Mouse (Mus musculus): ENCODE results near the gene Nus1. TPM values are rescaled to one million over a fixed set of nuclear protein-coding genes. Genes with fewer than 3 reads are reported as not detected.
A peak's percentile ranks its signal among the peaks of the same experiment; 100 is the strongest.

The Nus1 gene
- polyA plus RNA-seq, 1 experiment, result 15.0 TPM

GRCm38 (mm10) chr10:52417998-52418860 lies 882 bp downstream of the Nus1 start:
- no peak for DNase-seq (ENCODE audit: low read depth)

GRCm38 (mm10) chr10:52418931-52419330 lies 1.6 kb downstream of the Nus1 start:
- no peak for DNase-seq (ENCODE audit: low read depth)

- DNase-seq (ENCODE audit: low read depth), result peak; percentile 56
Observed at GRCm38 (mm10) chr10:52419402-52419801, 2.1 kb downstream of the Nus1 start.

GRCm38 (mm10) chr10:52420526-52420925 lies 3.2 kb downstream of the Nus1 start:
- no peak for DNase-seq (ENCODE audit: low read depth)

- DNase-seq (ENCODE audit: low read depth), result no peak
Observed at GRCm38 (mm10) chr10:52421716-52422115, 4.4 kb downstream of the Nus1 start.

- DNase-seq (ENCODE audit: low read depth), result no peak
Observed at GRCm38 (mm10) chr10:52423097-52423496, 5.8 kb downstream of the Nus1 start.

GRCm38 (mm10) chr10:52426314-52426980 lies 9.1 kb downstream of the Nus1 start:
- no peak for DNase-seq (ENCODE audit: low read depth)

- no peak for DNase-seq (ENCODE audit: low read depth)
Observed at GRCm38 (mm10) chr10:52427634-52428415, 10.5 kb downstream of the Nus1 start.

- DNase-seq (ENCODE audit: low read depth), result no peak
Observed at GRCm38 (mm10) chr10:52430953-52431352, 13.6 kb downstream of the Nus1 start.

GRCm38 (mm10) chr10:52434836-52435235 lies 17.5 kb downstream of the Nus1 start:
- DNase-seq (ENCODE audit: low read depth), result no peak

GRCm38 (mm10) chr10:52460614-52461013 lies 43.3 kb downstream of the Nus1 start:
- no peak for DNase-seq (ENCODE audit: low read depth)

- no peak for DNase-seq (ENCODE audit: low read depth)
Observed at GRCm38 (mm10) chr10:52463941-52464739, 46.8 kb downstream of the Nus1 start.

GRCm38 (mm10) chr10:52471520-52471919 lies 54.2 kb downstream of the Nus1 start:
- DNase-seq (ENCODE audit: low read depth), result no peak

Other genes with a start within 250 kb of the Nus1 start
- gene Ros1, start 222.3 kb upstream of the Nus1 start, polyA plus RNA-seq (2012; rRNA removed), result 17.4 and 25.3 TPM in 2 replicates
- gene Dcbld1, start 183.9 kb upstream of the Nus1 start, polyA plus RNA-seq (2012; rRNA removed), result 6.0 and 7.9 TPM in 2 replicates
- gene Gm26741, start 58.8 kb upstream of the Nus1 start, polyA plus RNA-seq (2012; rRNA removed), result not detected in 2 replicates
- gene Gopc, start 35.4 kb upstream of the Nus1 start, polyA plus RNA-seq (2012; rRNA removed), result 11.9 and 21.1 TPM in 2 replicates
- gene Nepn, start 28.6 kb upstream of the Nus1 start, polyA plus RNA-seq (2012; rRNA removed), result 0.62 and 1.2 TPM in 2 replicates